Mouse (Mus musculus) lung, postnatal 14 days (tissue): ENCODE results near the gene Gsg1.

Experiments
- DNase-seq: peaks from one replicate; pipeline ENCODE4 v3.0.0; 2021

The Gsg1 gene

GRCm38 (mm10) chr6:135254153-135254552 is at the start of gene Gsg1:
TSS of gene Gsg1 (minus strand) at chr6:135254351.
- no peak for DNase-seq

- peak; percentile 22 for DNase-seq
Observed at GRCm38 (mm10) chr6:135302421-135303125, 48.4 kb upstream of the Gsg1 start.

- peak; percentile 26 for DNase-seq
Observed at GRCm38 (mm10) chr6:135300469-135300868, 46.3 kb upstream of the Gsg1 start.

DNA sequence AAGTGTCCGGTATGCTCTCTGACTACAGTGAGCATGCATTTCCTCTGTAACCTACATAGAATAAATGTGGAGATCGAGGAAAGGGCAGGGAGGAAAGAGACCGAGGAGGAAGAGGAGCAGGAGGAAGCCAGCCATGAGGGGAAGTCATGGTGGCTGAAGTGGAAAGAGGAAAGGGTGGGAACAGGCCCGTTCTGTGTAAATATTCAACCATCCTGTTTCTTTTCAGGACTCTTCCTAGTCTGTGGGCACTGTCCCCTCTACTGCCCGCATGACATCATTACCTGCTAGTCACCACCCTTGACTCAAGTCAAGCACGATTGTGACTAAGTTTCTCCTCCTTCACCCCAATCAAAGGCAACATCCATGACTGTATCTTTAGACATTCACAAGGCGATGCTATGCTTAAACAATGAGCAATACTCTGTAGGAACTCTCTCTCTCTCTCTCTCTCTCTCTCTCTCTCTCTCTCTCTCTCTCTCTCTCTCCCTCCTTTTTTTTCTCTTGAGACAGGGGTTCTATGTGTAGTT is 44.9 kb upstream of the Gsg1 start:
- DNase-seq: no peak

DNA sequence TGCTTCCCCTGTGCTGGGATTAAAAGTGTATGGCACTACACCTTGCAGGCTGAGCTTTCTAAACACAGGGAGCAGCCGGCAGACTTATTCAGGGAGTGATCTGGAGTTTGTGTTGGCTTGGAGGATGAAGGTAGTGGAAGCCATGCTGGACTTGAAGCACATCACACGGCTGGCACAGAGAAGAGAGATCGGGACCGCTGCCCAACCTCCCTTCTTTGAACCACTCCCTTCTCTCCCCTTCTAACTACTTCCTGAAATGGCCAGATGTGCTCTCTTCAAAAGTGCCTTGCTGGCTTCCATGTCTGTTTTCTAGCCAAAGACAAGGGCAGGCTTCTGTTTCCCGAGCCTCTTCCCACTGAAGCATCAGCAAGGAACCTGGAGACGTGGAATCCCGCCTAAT is 43.4 kb upstream of the Gsg1 start:
- no peak for DNase-seq

DNA sequence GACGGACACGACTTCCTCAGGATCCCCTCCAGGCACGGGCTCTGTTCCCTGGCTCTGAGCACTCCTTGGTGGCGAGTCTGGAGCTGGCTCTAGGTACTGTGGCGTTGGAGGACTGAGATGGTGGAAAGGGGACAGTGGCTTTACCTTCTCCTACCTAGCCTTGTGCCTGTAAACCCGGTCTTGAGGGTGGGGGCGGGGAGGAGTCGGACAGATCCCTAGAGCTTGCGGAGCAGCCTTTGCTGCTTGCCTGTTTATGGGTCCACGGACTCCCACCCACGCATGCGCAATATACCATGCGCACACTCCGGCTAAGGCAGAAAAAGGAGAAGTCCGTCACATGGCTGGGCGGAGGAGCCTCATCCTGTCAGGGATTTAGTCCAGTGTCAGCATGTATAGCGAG is 42.1 kb upstream of the Gsg1 start:
- DNase-seq: peak; percentile 37

GRCm38 (mm10) chr6:135295082-135295861 is 41.1 kb upstream of the Gsg1 start:
- peak; percentile 37 for DNase-seq

- no peak for DNase-seq
Observed at GRCm38 (mm10) chr6:135294150-135294549, 40.0 kb upstream of the Gsg1 start.

DNA sequence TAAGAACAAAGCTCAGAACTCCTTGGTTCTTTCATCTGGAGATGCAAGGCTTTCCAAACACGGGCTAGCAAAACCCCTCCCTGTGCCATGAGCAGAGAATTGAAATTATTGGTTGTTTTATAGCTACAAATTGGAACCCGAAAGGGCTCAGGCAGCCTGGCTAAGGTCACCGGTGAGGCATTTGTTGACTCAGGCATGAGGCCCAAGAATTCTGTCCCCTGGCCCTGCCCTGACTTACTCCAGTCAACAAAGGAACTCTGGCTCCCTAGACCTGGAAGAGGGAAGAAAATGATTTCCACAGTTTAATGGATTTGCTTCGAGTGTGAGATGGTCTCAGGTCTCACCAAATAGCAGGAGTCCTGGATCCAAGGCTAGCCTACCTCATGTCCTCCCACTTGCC is 38.2 kb upstream of the Gsg1 start:
- peak; percentile 33 for DNase-seq

DNA sequence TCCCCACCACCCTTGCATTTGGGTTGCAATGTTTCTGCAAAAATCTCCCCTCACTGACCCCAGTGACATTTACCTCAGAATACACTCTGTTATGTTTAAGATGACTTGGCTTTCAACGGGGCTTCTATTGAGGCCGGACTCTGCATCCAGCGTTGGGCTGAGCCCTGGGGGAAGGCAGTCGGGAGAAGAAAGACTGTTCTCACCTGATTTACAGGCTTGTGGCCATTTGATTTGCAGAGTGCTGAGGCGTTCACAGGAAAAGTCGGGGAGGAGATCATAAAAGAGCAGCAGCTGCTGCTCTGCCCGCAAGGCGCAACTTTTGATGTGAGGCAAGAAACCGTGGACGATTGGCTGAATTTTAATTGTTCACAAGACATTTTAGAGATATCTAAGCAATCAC is 25.7 kb upstream of the Gsg1 start:
- DNase-seq: no peak

DNA sequence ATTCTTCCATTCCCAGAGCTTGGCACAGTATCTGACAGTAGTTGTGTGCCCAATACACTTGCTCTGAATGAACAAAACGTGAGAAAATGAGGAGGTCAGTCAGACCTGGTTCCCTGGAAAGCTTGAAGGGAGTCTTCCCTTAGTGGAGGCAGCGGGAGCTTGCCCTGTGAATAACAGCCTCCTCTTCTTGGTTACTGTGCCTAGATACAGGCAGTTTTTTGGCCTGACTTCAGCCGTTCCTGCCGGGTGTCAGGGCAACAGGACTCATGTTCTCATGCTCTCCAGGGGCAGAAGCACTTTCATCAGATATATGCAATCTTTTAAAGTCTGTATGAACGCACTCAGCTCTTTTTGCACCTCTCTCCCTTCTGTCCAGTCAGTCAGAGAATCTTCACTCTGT is 25.1 kb upstream of the Gsg1 start:
- no peak for DNase-seq

DNA sequence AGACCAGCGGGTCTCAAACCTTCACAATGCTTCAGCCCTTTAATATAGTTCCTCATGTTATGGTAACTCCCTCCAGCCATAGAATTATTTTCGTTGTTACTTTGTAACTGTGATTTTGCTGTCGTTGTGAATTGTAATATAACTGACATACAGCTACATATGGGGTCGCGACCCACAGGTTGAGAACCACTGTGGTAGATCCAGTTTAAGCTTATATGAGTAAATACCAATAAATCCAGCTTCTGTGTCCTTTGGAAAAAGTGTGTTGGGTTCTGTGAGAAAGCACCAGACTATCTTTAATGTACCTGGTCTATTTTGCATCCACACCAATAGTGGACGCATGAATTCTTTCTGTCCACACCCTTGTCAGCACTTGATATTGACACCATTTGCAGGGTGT is 24.2 kb upstream of the Gsg1 start:
- DNase-seq: no peak

GRCm38 (mm10) chr6:135276474-135277295 is 22.5 kb upstream of the Gsg1 start:
- no peak for DNase-seq

DNA sequence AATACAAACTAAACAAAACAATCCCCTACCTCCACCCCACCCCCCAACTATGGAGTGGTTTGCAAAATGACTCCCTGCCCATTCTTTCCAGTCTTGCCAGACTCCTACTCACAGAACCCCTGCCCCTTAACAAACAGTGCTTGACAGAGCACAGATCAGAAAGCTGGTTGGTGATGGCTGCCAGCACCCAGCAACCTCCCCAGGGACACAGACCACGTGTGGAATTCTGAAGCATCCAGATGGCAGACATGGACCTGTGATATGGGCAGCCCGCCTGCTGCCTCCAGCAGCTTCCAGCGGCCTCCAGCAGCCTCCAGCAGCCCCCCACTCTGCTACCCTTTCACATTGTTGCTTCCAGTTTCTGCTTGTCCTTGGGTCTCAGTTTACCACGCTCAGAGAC is 21.1 kb upstream of the Gsg1 start:
- no peak for DNase-seq

DNA sequence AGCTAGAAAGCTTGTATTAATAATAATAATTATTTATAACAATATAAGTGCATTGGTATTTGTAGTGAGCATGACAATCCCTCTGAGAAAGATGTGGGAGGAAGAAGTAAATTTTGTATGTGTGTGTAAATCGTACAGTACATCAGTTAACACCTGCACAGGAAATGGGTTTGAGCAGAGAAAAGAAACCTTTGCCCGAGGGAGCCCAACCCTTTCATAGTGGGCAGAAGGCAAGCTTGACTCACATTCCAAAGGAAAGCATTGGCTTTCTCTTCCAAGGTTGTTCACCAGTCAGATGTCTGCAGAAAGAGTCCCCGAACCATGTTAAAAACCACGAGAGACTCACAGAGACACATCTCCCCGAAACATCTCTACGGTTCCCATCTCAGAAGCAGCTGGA is 18.9 kb upstream of the Gsg1 start:
- no peak for DNase-seq

DNA sequence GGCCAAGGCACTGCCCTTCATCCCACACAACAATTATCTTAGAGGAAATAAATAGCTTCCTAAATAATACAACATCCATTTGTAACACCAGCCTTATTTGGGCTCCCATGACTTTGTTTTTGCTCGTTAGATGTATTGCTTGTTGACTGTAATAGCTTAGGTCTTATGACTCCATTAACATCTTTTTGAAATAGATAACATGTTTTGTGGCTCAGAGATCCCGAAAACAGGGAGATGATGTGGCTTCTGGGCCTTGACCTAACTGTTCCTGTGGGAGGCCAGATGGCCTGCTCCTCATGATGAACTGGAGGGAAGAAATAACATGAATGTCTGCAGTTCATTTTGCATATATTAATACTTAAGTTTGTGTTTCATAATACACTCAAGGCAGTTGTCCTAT is 17.6 kb upstream of the Gsg1 start:
- no peak for DNase-seq

DNA sequence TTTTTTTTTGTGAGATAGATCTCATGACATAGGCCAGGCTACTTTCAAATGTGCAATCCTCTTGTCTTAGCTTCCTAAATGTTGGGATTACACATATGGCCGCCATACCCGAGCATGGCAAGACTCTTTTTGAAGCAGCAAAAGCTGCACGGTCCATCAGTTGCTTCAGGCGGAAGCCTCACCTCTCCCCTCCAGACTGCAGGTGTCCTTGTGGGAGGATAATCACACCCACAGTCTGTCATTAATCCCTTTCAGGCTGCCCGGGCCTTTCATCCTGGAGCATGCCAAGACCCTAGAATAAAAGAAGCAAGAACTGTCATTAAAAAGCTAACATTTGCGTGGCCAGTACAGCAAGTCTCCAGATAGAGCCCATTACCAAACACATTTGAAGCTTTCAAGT is 15.5 kb upstream of the Gsg1 start:
- DNase-seq: no peak

DNA sequence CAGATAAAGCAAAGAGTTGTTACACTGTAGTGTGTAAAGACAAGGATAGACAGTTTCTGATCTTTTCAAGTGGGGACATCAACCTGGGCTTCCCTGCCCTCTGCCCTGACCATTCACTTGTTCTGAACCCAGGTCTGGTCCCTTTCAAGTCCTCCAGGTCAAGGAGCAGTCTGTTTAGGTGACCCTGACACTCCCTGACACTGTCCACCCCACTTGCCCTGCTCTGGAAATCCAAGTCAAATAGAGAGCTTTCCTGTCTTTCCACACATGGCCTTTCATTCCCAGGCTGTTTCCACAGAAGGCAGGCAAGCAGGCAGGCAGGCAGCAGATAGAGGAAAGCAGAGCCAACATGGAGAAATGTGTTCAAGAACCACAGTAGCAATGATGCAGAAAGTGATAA is 14.2 kb upstream of the Gsg1 start:
- no peak for DNase-seq

- no peak for DNase-seq
Observed at GRCm38 (mm10) chr6:135267221-135267620, 13.1 kb upstream of the Gsg1 start.

DNA sequence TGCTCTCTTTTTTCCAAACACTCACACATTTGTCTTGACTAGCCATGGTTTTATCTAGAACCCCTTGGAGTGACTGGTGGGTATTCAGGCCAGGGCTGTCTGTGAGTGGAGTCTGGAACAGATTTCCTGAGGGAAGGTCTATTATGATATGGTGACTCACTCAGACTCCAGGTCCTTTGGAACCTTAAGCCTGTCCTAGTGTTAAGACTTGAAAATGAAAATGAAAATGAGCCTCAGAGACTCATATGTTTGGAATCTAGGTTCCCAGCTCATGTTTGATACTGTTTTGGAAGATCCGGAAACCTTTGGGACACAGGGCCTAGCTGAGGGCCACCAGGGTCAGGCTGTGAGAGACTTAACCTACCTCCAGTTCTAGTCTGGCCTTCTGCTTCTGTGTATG is 11.9 kb upstream of the Gsg1 start:
- no peak for DNase-seq

- DNase-seq: no peak
Observed at GRCm38 (mm10) chr6:135264136-135264535, 10.0 kb upstream of the Gsg1 start.

GRCm38 (mm10) chr6:135262565-135262964 is 8.4 kb upstream of the Gsg1 start:
- DNase-seq: no peak

DNA sequence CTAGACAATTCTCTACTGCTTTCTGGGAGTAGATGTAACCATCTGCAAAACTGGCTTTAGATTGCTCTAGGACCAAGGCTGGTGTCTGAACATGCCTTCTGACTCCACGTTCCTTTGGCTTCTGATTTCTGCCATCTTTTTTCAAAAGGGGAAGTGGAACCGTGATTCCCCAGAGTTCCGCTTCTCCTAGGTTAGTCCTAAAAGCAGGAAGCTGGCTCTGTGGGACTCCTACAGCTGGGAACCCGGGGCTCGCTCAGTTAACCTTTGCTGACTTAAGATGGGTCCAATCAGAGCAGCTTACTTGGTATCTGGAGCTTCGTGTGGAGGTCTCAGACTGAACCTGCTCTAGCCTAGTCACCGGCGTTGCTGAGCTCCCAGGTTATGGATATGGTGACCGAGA is 7.0 kb upstream of the Gsg1 start:
- DNase-seq: no peak

- DNase-seq: no peak
Observed at GRCm38 (mm10) chr6:135260435-135260834, 6.3 kb upstream of the Gsg1 start.
